In the genomic region with DNA sequence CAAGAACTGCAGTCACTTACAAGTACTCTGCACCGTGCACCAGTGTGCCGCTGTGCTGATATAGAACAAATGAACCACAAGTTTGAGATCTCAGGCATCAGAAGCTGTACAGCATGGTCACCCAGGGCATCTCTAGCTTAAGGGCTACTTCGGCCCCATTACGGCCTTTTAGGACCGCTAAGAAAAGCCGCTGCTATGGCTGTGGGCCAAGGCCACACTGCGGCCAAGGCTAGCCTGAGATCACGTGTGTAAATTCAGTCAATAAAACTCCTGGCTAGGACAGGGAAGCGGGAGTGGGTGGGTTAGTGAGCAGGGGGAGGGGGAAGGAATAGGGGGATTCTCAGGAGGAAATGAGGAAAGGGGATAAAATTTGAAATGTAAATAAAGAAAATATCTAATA, we compare ENCODE assay signal across 11 mouse cellular contexts. TPM values are rescaled to one million over a fixed set of nuclear protein-coding genes. Genes with fewer than 3 reads are reported as not detected.
DNase-seq lines count a peak whose midpoint lies in the region; ATAC-seq and TF ChIP-seq lines count a peak whose summit lies in the region.
"Had no signal": no experiment of that assay in that cellular context is flagged by ENCODE, and none has a peak within 500 bp of the region (broad histone marks: within the 10 kb centered on the region; RNA-seq: fewer than 3 reads in every experiment).

No protein-coding gene starts in this region.

- DNase-seq in liver, postnatal 0 days: peak; percentile 21
- DNase-seq in adrenal gland, postnatal 14 days: peak; percentile 78
- DNase-seq in cerebellum, postnatal 25 days: peak; percentile 55 to 72
- peak; percentile 32 to 63 for DNase-seq in kidney, postnatal 25 days
- no peak for DNase-seq in frontal cortex, postnatal 10 days (ENCODE audit: low spot score in 2 of 2)
- no peak for DNase-seq in layer of hippocampus, adult 9-11 months

- TF ChIP-seq CTCF in liver, postnatal 0 days (IDR thresholded peaks at IDR 0.05; ENCODE audit: low read depth): no peak

- no peak overlapping the region for H3K4me3 ChIP-seq in liver, postnatal 0 days (ENCODE audit: low read depth, low read length)
- H3K4me3 ChIP-seq in liver, embryonic 12.5 days: no peak overlapping the region
- H3K4me3 ChIP-seq: neural tube, embryonic 13.5 days had no signal

- H3K4me2 ChIP-seq in liver, postnatal 0 days (ENCODE audit: low read depth, low read length): no peak overlapping the region
- no peak overlapping the region for H3K4me2 ChIP-seq in liver, embryonic 12.5 days
- H3K4me2 ChIP-seq: neural tube, embryonic 13.5 days had no signal

- no peak for TF ChIP-seq EP300 in liver, postnatal 0 days (IDR thresholded peaks at IDR 0.05; ENCODE audit: low read depth)

- no peaks in the 10 kb centered on the region for H3K36me3 ChIP-seq in liver, postnatal 0 days (replicated peaks; ENCODE audit: insufficient read depth, low read length)
- H3K36me3 ChIP-seq in liver, embryonic 12.5 days: no peaks in the 10 kb centered on the region
- H3K36me3 ChIP-seq: neural tube, embryonic 13.5 days had no signal

- WGBS in liver, postnatal 0 days (ENCODE audit: insufficient replicate concordance): 70% methylated on average over 9 of the region's 9 CpGs
- 79% methylated on average over 9 of the region's 9 CpGs for WGBS in liver, embryonic 12.5 days (ENCODE audit: insufficient replicate concordance)

- no peak overlapping the region for H3K9ac ChIP-seq in liver, postnatal 0 days (replicated peaks)
- H3K9ac ChIP-seq in liver, embryonic 12.5 days: no peak overlapping the region
- H3K9ac ChIP-seq: neural tube, embryonic 13.5 days had no signal

- no peaks in the 10 kb centered on the region for H3K27me3 ChIP-seq in liver, postnatal 0 days (ENCODE audit: insufficient read depth, low read length)
- no peaks in the 10 kb centered on the region for H3K27me3 ChIP-seq in liver, embryonic 12.5 days (replicated peaks)
- H3K27me3 ChIP-seq: neural tube, embryonic 13.5 days had no signal

- no peaks in the 10 kb centered on the region for H3K9me3 ChIP-seq in liver, postnatal 0 days (ENCODE audit: low read length)
- H3K9me3 ChIP-seq in liver, embryonic 12.5 days (replicated peaks): no peaks in the 10 kb centered on the region
- H3K9me3 ChIP-seq: neural tube, embryonic 13.5 days had no signal

- no peaks in the 10 kb centered on the region for H3K4me1 ChIP-seq in liver, postnatal 0 days (ENCODE audit: insufficient read depth)
- H3K4me1 ChIP-seq in liver, embryonic 12.5 days: no peaks in the 10 kb centered on the region
- H3K4me1 ChIP-seq: neural tube, embryonic 13.5 days had no signal

- H3K27ac ChIP-seq in liver, postnatal 0 days (ENCODE audit: low read depth): no peak overlapping the region
- no peak overlapping the region for H3K27ac ChIP-seq in liver, embryonic 12.5 days
- H3K27ac ChIP-seq: neural tube, embryonic 13.5 days had no signal

- no peak for ATAC-seq in liver, postnatal 0 days
- ATAC-seq in liver, embryonic 12.5 days: no peak
- ATAC-seq in activated CD4-positive, CD25-positive, alpha-beta regulatory T cell, adult 4 months: no peak

RNA-seq across cellular contexts. Expression of a gene that starts 50.9 kb away (rescaled TPM):
- not detected in 2 replicates for polyA plus RNA-seq in liver, postnatal 0 days (2015; fragmentation: Nextera tagmentation; extraction: Ambion mirVana)
- polyA plus RNA-seq in liver, embryonic 12.5 days (2016; fragmentation: Nextera tagmentation; extraction: Ambion mirVana): not detected in 2 replicates
- 0.07 TPM in 1 of 2 replicates, not detected in the other for total RNA-seq in adrenal gland, postnatal 14 days (2021)
- polyA plus RNA-seq in activated CD4-positive, CD25-positive, alpha-beta regulatory T cell, adult 4 months (2017; shearing (Covaris generic)): not detected
- polyA plus RNA-seq: heart, embryonic 14.5 days; liver, embryonic 16.5 days had no signal

RNA-seq across cellular contexts. Expression of a gene that starts 51.9 kb away (rescaled TPM):
- 7.2 and 7.9 TPM in 2 replicates for polyA plus RNA-seq in liver, postnatal 0 days (2015; fragmentation: Nextera tagmentation; extraction: Ambion mirVana)
- polyA plus RNA-seq in liver, embryonic 12.5 days (2016; fragmentation: Nextera tagmentation; extraction: Ambion mirVana): not detected in 2 replicates
- 0.22 TPM in 1 of 2 replicates, not detected in the other for total RNA-seq in adrenal gland, postnatal 14 days (2021)
- 100 to 1,000 TPM; 142 to 148 TPM for polyA plus RNA-seq in activated CD4-positive, CD25-positive, alpha-beta regulatory T cell, adult 4 months (2017; shearing (Covaris generic))
- polyA plus RNA-seq: heart, embryonic 14.5 days; neural tube, embryonic 13.5 days had no signal

Comparison
In these comparisons a context has a peak if more than half of its experiments do, and no peak if none do; other contexts are left out.
1. DNase-seq: peak in liver, postnatal 0 days (single experiment), adrenal gland, postnatal 14 days (single experiment), cerebellum, postnatal 25 days (2 of 2) and kidney, postnatal 25 days (2 of 2); none in frontal cortex, postnatal 10 days (0 of 2) and layer of hippocampus, adult 9-11 months (single experiment).
2. RNA of a gene that starts 51.9 kb away (polyA plus RNA-seq): 142 to 148 TPM in activated CD4-positive, CD25-positive, alpha-beta regulatory T cell, adult 4 months; 7.2 to 7.9 TPM in liver, postnatal 0 days and not detected in liver, embryonic 12.5 days; every median in the first group is over 10 times any median in the second.